12 mouse cellular contexts compared by ENCODE assay signal in genomic region chr1:164449626-164450025, GRCm38 (mm10). TPM values are rescaled to one million over a fixed set of nuclear protein-coding genes. Genes with fewer than 3 reads are reported as not detected.
DNase-seq lines count a peak whose midpoint lies in the region; ATAC-seq and TF ChIP-seq lines count a peak whose summit lies in the region.
"Had no signal": no experiment of that assay in that cellular context is flagged by ENCODE, and none has a peak within 500 bp of the region (broad histone marks: within the 10 kb centered on the region; RNA-seq: fewer than 3 reads in every experiment).

No protein-coding gene starts in this region.

- H3K9ac ChIP-seq in kidney, embryonic 16.5 days (replicated peaks; ENCODE audit: low read length): no peak overlapping the region
- H3K9ac ChIP-seq: heart, embryonic 15.5 days; midbrain, embryonic 12.5 days had no signal

- H3K9me3 ChIP-seq in kidney, embryonic 16.5 days (ENCODE audit: low read length): no peaks in the 10 kb centered on the region
- H3K9me3 ChIP-seq: G1E; heart, embryonic 15.5 days; midbrain, embryonic 12.5 days had no signal

- no peak for TF ChIP-seq CTCF in kidney, adult 2 months (conservative IDR thresholded peaks at IDR 0.05; ENCODE audit: insufficient read depth, insufficient read length, low read depth, low read length)

- H3K4me1 ChIP-seq in kidney, adult 2 months (ENCODE audit: control insufficient read depth, insufficient read depth, low read length): peaks cover 35% of the 10 kb centered on the region; the same call in 1 of the 2 replicates
- H3K4me1 ChIP-seq in kidney, embryonic 16.5 days (ENCODE audit: insufficient read depth, low read length): no peaks in the 10 kb centered on the region

- H3K4me3 ChIP-seq in kidney, adult 2 months (ENCODE audit: insufficient read depth, low read depth, low read length): no peak overlapping the region
- no peak overlapping the region for H3K4me3 ChIP-seq in kidney, embryonic 16.5 days (ENCODE audit: low read length)
- H3K4me3 ChIP-seq: heart, embryonic 15.5 days; midbrain, embryonic 12.5 days had no signal

- H3K36me3 ChIP-seq in kidney, adult 2 months (ENCODE audit: control insufficient read depth, insufficient read depth, low read length): peaks cover 42% of the 10 kb centered on the region
- peaks cover 5% of the 10 kb centered on the region; the same call in 1 of the 2 replicates for H3K36me3 ChIP-seq in kidney, embryonic 16.5 days (ENCODE audit: insufficient read depth, low read length)
- H3K36me3 ChIP-seq: G1E had no signal

- DNase-seq in adrenal gland, postnatal 36 days: peak; percentile 7 to 54
- DNase-seq in adrenal gland, postnatal 14 days: no peak
- DNase-seq in kidney, adult 2 months: peak; percentile 85
- peak; percentile 44 for DNase-seq in heart, postnatal 4 days
- DNase-seq in kidney, postnatal 36 days: peak; percentile 86 to 88
- no peak for DNase-seq in retina, embryonic 14.5 days (ENCODE audit: low spot score)
- DNase-seq: lung, postnatal 36 days had no signal

- H3K27ac ChIP-seq in kidney, adult 2 months (ENCODE audit: insufficient read depth, low read depth, low read length): peak overlapping the region; percentile 5
- no peak overlapping the region for H3K27ac ChIP-seq in kidney, embryonic 16.5 days (ENCODE audit: low read length)
- H3K27ac ChIP-seq: midbrain, embryonic 12.5 days had no signal

- 47% methylated on average over 8 of the region's 8 CpGs for WGBS in kidney, adult 2 months
- 85% methylated on average over 8 of the region's 8 CpGs for WGBS in kidney, embryonic 16.5 days

- TF ChIP-seq POLR2A in kidney, adult 2 months (IDR thresholded peaks at IDR 0.05; ENCODE audit: low read depth, low read length): peak; percentile 9

- ATAC-seq in kidney, embryonic 16.5 days (ENCODE audit: low FRiP score, low TSS enrichment): no peak
- no peak for ATAC-seq in inflammation-experienced regulatory T-cells, adult 6 months

- no peaks in the 10 kb centered on the region for H3K27me3 ChIP-seq in kidney, adult 2 months (replicated peaks; ENCODE audit: control insufficient read depth, insufficient read depth, low read length)
- H3K27me3 ChIP-seq in kidney, embryonic 16.5 days (ENCODE audit: insufficient read depth, low read length): no peaks in the 10 kb centered on the region
- H3K27me3 ChIP-seq: heart, embryonic 15.5 days; midbrain, embryonic 12.5 days had no signal

- no peak overlapping the region for H3K4me2 ChIP-seq in kidney, embryonic 16.5 days (replicated peaks; ENCODE audit: low read depth, low read length)
- H3K4me2 ChIP-seq: heart, embryonic 15.5 days; midbrain, embryonic 12.5 days had no signal

RNA-seq across cellular contexts. Expression of gene Atp1b1, which starts 8.5 kb away (rescaled TPM):
- total RNA-seq in adrenal gland, postnatal 36 days (2021): 10 to 100 TPM; 47.1 to 67.0 TPM
- 90.2 and 91.6 TPM in 2 replicates for total RNA-seq in adrenal gland, postnatal 14 days (2021)
- 945 and 1,094 TPM in 2 replicates for polyA plus RNA-seq in kidney, adult 2 months (2012; rRNA removed)
- polyA plus RNA-seq in kidney, embryonic 16.5 days (2015; fragmentation: Nextera tagmentation; extraction: Ambion mirVana): 232 and 240 TPM in 2 replicates
- total RNA-seq in heart, postnatal 4 days (2021): 100 to 1,000 TPM; 423 to 424 TPM
- 1 to 10 TPM in 2 of 3 experiments, under 1 TPM in 1; 0.19 to 3.4 (median 2.4) TPM for polyA plus RNA-seq in inflammation-experienced regulatory T-cells, adult 6 months (2017; shearing (Covaris generic))
- polyA plus RNA-seq: G1E had no signal

Comparison
In these comparisons a context has a peak if more than half of its experiments do, and no peak if none do; other contexts are left out.
1. DNase-seq: peak in adrenal gland, postnatal 36 days (2 of 2), kidney, adult 2 months (single experiment), heart, postnatal 4 days (single experiment) and kidney, postnatal 36 days (2 of 2); none in adrenal gland, postnatal 14 days (single experiment) and retina, embryonic 14.5 days (single experiment).